Mouse (Mus musculus): ENCODE data around the gene Atg5. TPM values are rescaled to one million over a fixed set of nuclear protein-coding genes. Genes with fewer than 3 reads are reported as not detected.

The Atg5 gene
- polyA plus RNA-seq, 1 experiment from 2014 or later: 45.7 TPM

- H3K27me3 ChIP-seq (replicated peaks): no peaks in the 10 kb centered on the region
- H3K36me3 ChIP-seq (replicated peaks): no peaks in the 10 kb centered on the region
- 0 out of 2 replicates have a peak, but pooled peaks cover under 1% of the 10 kb centered on the region for H3K4me1 ChIP-seq
- WGBS: 88% methylated on average over 5 of the region's 5 CpGs
- no peak for ATAC-seq (replicated peaks)
- no peaks in the 10 kb centered on the region for H3K9me3 ChIP-seq
- no peak overlapping the region for H3K9ac ChIP-seq
- no peak overlapping the region for H3K4me3 ChIP-seq
- no peak overlapping the region for H3K4me2 ChIP-seq
- no peak overlapping the region for H3K27ac ChIP-seq
These were observed 94.3 kb downstream of the Atg5 start for GRCm38 (mm10) chr10:44362435-44362834.

GRCm38 (mm10) chr10:44362846-44363245, 94.7 kb downstream of the Atg5 start:
- no peak overlapping the region for H3K4me3 ChIP-seq
- H3K9me3 ChIP-seq: no peaks in the 10 kb centered on the region
- H3K27ac ChIP-seq: no peak overlapping the region
- H3K36me3 ChIP-seq (replicated peaks): no peaks in the 10 kb centered on the region
- no peaks in the 10 kb centered on the region for H3K4me1 ChIP-seq
- no peaks in the 10 kb centered on the region for H3K27me3 ChIP-seq (replicated peaks)
- 87% methylated on average over 9 of the region's 9 CpGs for WGBS
- H3K9ac ChIP-seq: no peak overlapping the region
- no peak for ATAC-seq (replicated peaks)
- no peak overlapping the region for H3K4me2 ChIP-seq

GRCm38 (mm10) chr10:44366186-44366585, 98.0 kb downstream of the Atg5 start:
- Histone ChIP-seq H3K9me3 (no peaks in the 10 kb centered on the region), H3K27me3 (replicated peaks) (no peaks in the 10 kb centered on the region), H3K4me1 (no peaks in the 10 kb centered on the region), H3K9ac (no peak overlapping the region), H3K36me3 (replicated peaks) (no peaks in the 10 kb centered on the region), H3K27ac (no peak overlapping the region), H3K4me2 (no peak overlapping the region), H3K4me3 (no peak overlapping the region)
- 80% methylated on average over 2 of the region's 2 CpGs for WGBS
- no peak for ATAC-seq (replicated peaks)

GRCm38 (mm10) chr10:44367043-44367442, 98.9 kb downstream of the Atg5 start:
- WGBS: 91% methylated on average over 12 of the region's 12 CpGs
- H3K4me1 ChIP-seq: no peaks in the 10 kb centered on the region
- no peak overlapping the region for H3K27ac ChIP-seq
- H3K36me3 ChIP-seq (replicated peaks): no peaks in the 10 kb centered on the region
- no peak overlapping the region for H3K9ac ChIP-seq
- no peaks in the 10 kb centered on the region for H3K9me3 ChIP-seq
- H3K27me3 ChIP-seq (replicated peaks): no peaks in the 10 kb centered on the region
- ATAC-seq (replicated peaks): no peak
- H3K4me2 ChIP-seq: no peak overlapping the region
- no peak overlapping the region for H3K4me3 ChIP-seq

- no peaks in the 10 kb centered on the region for H3K36me3 ChIP-seq (replicated peaks)
- H3K9me3 ChIP-seq: no peaks in the 10 kb centered on the region
- H3K4me2 ChIP-seq: no peak overlapping the region
- H3K27ac ChIP-seq: no peak overlapping the region
- H3K27me3 ChIP-seq (replicated peaks): no peaks in the 10 kb centered on the region
- 74% methylated on average over 13 of the region's 13 CpGs for WGBS
- H3K9ac ChIP-seq: no peak overlapping the region
- no peak overlapping the region for H3K4me3 ChIP-seq
- H3K4me1 ChIP-seq: no peaks in the 10 kb centered on the region
- ATAC-seq (replicated peaks): no peak
These were observed 100.4 kb downstream of the Atg5 start for GRCm38 (mm10) chr10:44368596-44368995.

GRCm38 (mm10) chr10:44370666-44371065, 102.5 kb downstream of the Atg5 start:
- no peaks in the 10 kb centered on the region for H3K36me3 ChIP-seq (replicated peaks)
- no peaks in the 10 kb centered on the region for H3K9me3 ChIP-seq
- 68% methylated on average over 6 of the region's 6 CpGs for WGBS
- no peak overlapping the region for H3K4me3 ChIP-seq
- no peaks in the 10 kb centered on the region for H3K27me3 ChIP-seq (replicated peaks)
- H3K4me2 ChIP-seq: no peak overlapping the region
- no peaks in the 10 kb centered on the region for H3K4me1 ChIP-seq
- no peak for ATAC-seq (replicated peaks)
- no peak overlapping the region for H3K27ac ChIP-seq
- H3K9ac ChIP-seq: no peak overlapping the region

- 86% methylated on average over 3 of the region's 3 CpGs for WGBS
- Histone ChIP-seq H3K4me2 (no peak overlapping the region), H3K4me1 (no peaks in the 10 kb centered on the region), H3K9ac (no peak overlapping the region), H3K36me3 (replicated peaks) (no peaks in the 10 kb centered on the region), H3K27me3 (replicated peaks) (no peaks in the 10 kb centered on the region), H3K9me3 (no peaks in the 10 kb centered on the region), H3K27ac (no peak overlapping the region), H3K4me3 (no peak overlapping the region)
- no peak for ATAC-seq (replicated peaks)
These were observed 104.1 kb downstream of the Atg5 start for GRCm38 (mm10) chr10:44372210-44372609.

GRCm38 (mm10) chr10:44374678-44375077, 106.5 kb downstream of the Atg5 start:
- Histone ChIP-seq H3K9me3 (no peaks in the 10 kb centered on the region), H3K27ac (no peak overlapping the region), H3K27me3 (replicated peaks) (no peaks in the 10 kb centered on the region), H3K4me1 (no peaks in the 10 kb centered on the region), H3K36me3 (replicated peaks) (no peaks in the 10 kb centered on the region), H3K9ac (no peak overlapping the region), H3K4me2 (no peak overlapping the region), H3K4me3 (no peak overlapping the region)
- ATAC-seq (replicated peaks): no peak
- WGBS: 92% methylated on average over 2 of the region's 2 CpGs

- no peaks in the 10 kb centered on the region for H3K36me3 ChIP-seq (replicated peaks)
- H3K4me2 ChIP-seq: no peak overlapping the region
- H3K27ac ChIP-seq: no peak overlapping the region
- 85% methylated on average over 1 of the region's 1 CpGs for WGBS
- no peak overlapping the region for H3K4me3 ChIP-seq
- no peaks in the 10 kb centered on the region for H3K9me3 ChIP-seq
- ATAC-seq (replicated peaks): no peak
- peaks cover 5% of the 10 kb centered on the region for H3K4me1 ChIP-seq
- no peaks in the 10 kb centered on the region for H3K27me3 ChIP-seq (replicated peaks)
- no peak overlapping the region for H3K9ac ChIP-seq
These were observed 107.3 kb downstream of the Atg5 start for GRCm38 (mm10) chr10:44375501-44375900.

- ATAC-seq (replicated peaks): no peak
- H3K27ac ChIP-seq: no peak overlapping the region
- H3K4me3 ChIP-seq: no peak overlapping the region
- H3K4me1 ChIP-seq: peaks cover 18% of the 10 kb centered on the region
- no peak overlapping the region for H3K4me2 ChIP-seq
- no peaks in the 10 kb centered on the region for H3K36me3 ChIP-seq (replicated peaks)
- no peaks in the 10 kb centered on the region for H3K27me3 ChIP-seq (replicated peaks)
- H3K9ac ChIP-seq: no peak overlapping the region
- no peaks in the 10 kb centered on the region for H3K9me3 ChIP-seq
- 90% methylated on average over 5 of the region's 5 CpGs for WGBS
These were observed 109.7 kb downstream of the Atg5 start for GRCm38 (mm10) chr10:44377821-44378220.

- 90% methylated on average over 5 of the region's 5 CpGs for WGBS
- Histone ChIP-seq H3K27me3 (replicated peaks) (no peaks in the 10 kb centered on the region), H3K9ac (no peak overlapping the region)
These were observed 110.2 kb downstream of the Atg5 start for GRCm38 (mm10) chr10:44378403-44378802.

GRCm38 (mm10) chr10:44380476-44381208, 112.5 kb downstream of the Atg5 start:
- Histone ChIP-seq H3K27me3 (replicated peaks) (no peaks in the 10 kb centered on the region), H3K4me1 (peaks cover 18% of the 10 kb centered on the region), H3K9ac (no peak overlapping the region), H3K4me3 (no peak overlapping the region), H3K36me3 (replicated peaks) (no peaks in the 10 kb centered on the region), H3K4me2 (peak overlapping the region; percentile 13; the same call in 1 of the 2 replicates), H3K9me3 (no peaks in the 10 kb centered on the region), H3K27ac (peak overlapping the region; percentile 36; the same call in 1 of the 2 replicates)
- 52% methylated on average over 20 of the region's 20 CpGs for WGBS
- peak; percentile 53 for ATAC-seq (replicated peaks)

More at GRCm38 (mm10) chr10:44378403-44378802, 110.2 kb downstream of the Atg5 start:
- H3K9me3 ChIP-seq: no peaks in the 10 kb centered on the region
- H3K27ac ChIP-seq: no peak overlapping the region
- ATAC-seq (replicated peaks): no peak
- no peak overlapping the region for H3K4me2 ChIP-seq
- H3K36me3 ChIP-seq (replicated peaks): no peaks in the 10 kb centered on the region
- H3K4me3 ChIP-seq: no peak overlapping the region
- H3K4me1 ChIP-seq: peaks cover 18% of the 10 kb centered on the region

GRCm38 (mm10) chr10:44381397-44381796, 113.2 kb downstream of the Atg5 start:
- ATAC-seq (replicated peaks): peak; percentile 74
- Histone ChIP-seq H3K36me3 (replicated peaks) (no peaks in the 10 kb centered on the region), H3K27me3 (replicated peaks) (no peaks in the 10 kb centered on the region), H3K27ac (no peak overlapping the region), H3K9me3 (no peaks in the 10 kb centered on the region), H3K4me1 (peaks cover 18% of the 10 kb centered on the region), H3K9ac (no peak overlapping the region), H3K4me2 (no peak overlapping the region), H3K4me3 (no peak overlapping the region)
- 30% methylated on average over 3 of the region's 3 CpGs for WGBS
